Mouse (Mus musculus) liver, embryonic 14.5 days (tissue): Measurements from ENCODE around the gene Pgm2.

ENCODE experiments used
- CTCF ChIP-seq: IDR thresholded peaks from 2 replicates; pipeline ENCODE4 v1.5.1; 2016; ENCODE audit warnings: antibody characterized with exemption, low read depth, control low read depth
- EP300 ChIP-seq: IDR thresholded peaks from 2 replicates; pipeline ENCODE4 v1.6.1; 2016; ENCODE audit warnings: antibody characterized with exemption, low read depth

GRCm38 (mm10) chr5:64045502-64045901 is 47.2 kb upstream of the Pgm2 start:
- TF ChIP-seq CTCF = no peak
- no peak for TF ChIP-seq EP300
